Mouse (Mus musculus): ENCODE data around the gene Vps26a. TPM values are rescaled to one million over a fixed set of nuclear protein-coding genes. Genes with fewer than 3 reads are reported as not detected.

The Vps26a gene
- 77.6 and 79.0 TPM in 2 replicates for polyA plus RNA-seq (2015; fragmentation: Nextera tagmentation; extraction: Ambion mirVana)

DNA sequence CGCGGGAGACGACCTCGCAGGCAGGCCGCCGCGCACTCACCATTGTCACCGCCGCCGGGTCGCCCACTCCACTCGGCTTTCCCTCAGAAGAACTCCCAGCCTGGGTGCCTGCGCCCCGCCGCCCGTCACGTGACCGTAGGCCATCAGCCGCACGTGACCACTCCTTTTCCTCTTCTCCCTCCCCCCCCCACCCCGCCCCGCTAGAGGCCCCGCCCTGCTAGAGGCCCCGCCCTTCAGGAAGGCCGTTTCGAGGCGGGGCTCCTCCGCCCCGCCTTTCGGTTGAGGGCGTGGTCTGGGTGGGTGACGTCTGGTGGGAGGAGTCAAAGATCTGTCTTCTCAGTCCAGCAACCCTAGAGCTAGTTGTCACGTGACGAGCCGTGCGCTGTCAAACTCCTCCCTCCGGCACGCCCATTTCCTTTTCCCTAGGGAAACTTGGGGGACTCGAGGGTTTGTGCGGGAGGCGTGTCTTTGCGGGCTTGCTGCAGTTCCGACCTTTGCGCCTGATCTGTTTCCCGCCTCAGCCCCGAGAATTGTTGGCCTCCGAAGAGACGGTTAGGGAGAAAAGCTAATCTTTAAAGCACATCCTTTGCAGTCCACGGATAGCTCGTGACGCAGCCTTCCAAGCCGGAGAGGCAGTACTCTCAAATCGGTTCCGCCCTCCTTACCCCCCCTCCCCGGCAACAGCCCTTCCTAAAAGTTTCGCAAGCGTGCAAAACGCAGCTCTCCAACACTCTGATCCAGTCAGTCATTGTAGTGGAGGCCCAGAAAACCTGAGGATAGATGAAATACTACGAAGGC lies at the start of gene Vps26a:
Gene Vps26a (minus strand): TSS at position 188 of the 798 bp plus-strand sequence.
- H3K9ac ChIP-seq = peak within 1 kb of the TSS; percentile 65
- ATAC-seq (ENCODE audit: borderline replicate concordance, extremely low read depth, low FRiP score, low TSS enrichment) = peak; percentile 91
- H3K4me2 ChIP-seq = peak within 1 kb of the TSS; percentile 67
- H3K27ac ChIP-seq = peak within 1 kb of the TSS; percentile 93
- under 1% methylated on average over 58 of the region's 59 CpGs for WGBS
- H3K36me3 ChIP-seq = no peaks in the 10 kb centered on the region
- no peaks in the 10 kb centered on the region for H3K27me3 ChIP-seq
- peak within 1 kb of the TSS; percentile 73 for H3K4me3 ChIP-seq
- peaks cover 16% of the 10 kb centered on the region; the same call in 1 of the 2 replicates for H3K4me1 ChIP-seq
- no peaks in the 10 kb centered on the region for H3K9me3 ChIP-seq

DNA sequence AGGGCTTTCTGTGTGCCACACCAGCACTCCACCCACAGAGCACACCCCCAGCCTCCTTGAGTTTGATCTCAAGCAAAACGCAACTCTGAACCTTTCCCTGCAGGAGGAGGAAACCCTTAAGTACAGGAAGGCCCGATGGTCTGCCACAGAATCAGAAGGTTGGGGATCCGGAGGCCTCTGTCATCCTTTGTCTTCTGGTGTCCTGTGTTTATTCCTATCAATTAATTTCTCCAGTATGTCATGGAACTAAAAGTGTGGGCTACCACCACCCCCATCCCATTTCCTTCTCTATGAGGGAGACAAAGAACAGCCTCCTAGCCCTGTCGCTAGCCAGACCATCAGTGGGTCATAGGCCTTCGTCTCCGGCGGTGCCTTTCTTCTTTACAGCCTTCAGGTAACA lies 47.9 kb upstream of the Vps26a start:
- H3K36me3 ChIP-seq = no peaks in the 10 kb centered on the region
- H3K4me2 ChIP-seq = no peak overlapping the region
- H3K27me3 ChIP-seq = no peaks in the 10 kb centered on the region
- no peaks in the 10 kb centered on the region for H3K4me1 ChIP-seq
- 68% methylated on average over 7 of the region's 7 CpGs for WGBS
- H3K9ac ChIP-seq = no peak overlapping the region
- peak; percentile 67; the same call in 1 of the 2 replicates for ATAC-seq (ENCODE audit: borderline replicate concordance, extremely low read depth, low FRiP score, low TSS enrichment)
- no peak overlapping the region for H3K4me3 ChIP-seq
- no peaks in the 10 kb centered on the region for H3K9me3 ChIP-seq
- peak overlapping the region; percentile 53; the same call in 1 of the 2 replicates for H3K27ac ChIP-seq

GRCm38 (mm10) chr10:62532832-62533231 lies 46.2 kb upstream of the Vps26a start:
- Histone ChIP-seq H3K27ac (no peak overlapping the region), H3K27me3 (no peaks in the 10 kb centered on the region), H3K4me1 (no peaks in the 10 kb centered on the region), H3K4me2 (no peak overlapping the region), H3K4me3 (no peak overlapping the region), H3K9ac (no peak overlapping the region), H3K9me3 (no peaks in the 10 kb centered on the region), H3K36me3 (no peaks in the 10 kb centered on the region)
- 27% methylated on average over 2 of the region's 2 CpGs for WGBS
- no peak for ATAC-seq (ENCODE audit: borderline replicate concordance, extremely low read depth, low FRiP score, low TSS enrichment)

- no peaks in the 10 kb centered on the region for H3K9me3 ChIP-seq
- no peaks in the 10 kb centered on the region for H3K36me3 ChIP-seq
- no peak for ATAC-seq (ENCODE audit: borderline replicate concordance, extremely low read depth, low FRiP score, low TSS enrichment)
- H3K9ac ChIP-seq = no peak overlapping the region
- H3K4me2 ChIP-seq = no peak overlapping the region
- no peak overlapping the region for H3K4me3 ChIP-seq
- 53% methylated on average over 9 of the region's 9 CpGs for WGBS
- no peaks in the 10 kb centered on the region for H3K4me1 ChIP-seq
- no peaks in the 10 kb centered on the region for H3K27me3 ChIP-seq
- peak overlapping the region; percentile 58 for H3K27ac ChIP-seq
Measured at GRCm38 (mm10) chr10:62530183-62530582, 43.6 kb upstream of the Vps26a start.

- Histone ChIP-seq H3K4me2 (peak within 1 kb of the TSS; percentile 6; the same call in 1 of the 2 replicates), H3K27me3 (no peaks in the 10 kb centered on the region), H3K36me3 (no peaks in the 10 kb centered on the region), H3K4me3 (peak within 1 kb of the TSS; percentile 5; the same call in 1 of the 2 replicates), H3K27ac (no peak within 1 kb of the TSS), H3K9me3 (no peaks in the 10 kb centered on the region), H3K4me1 (no peaks in the 10 kb centered on the region), H3K9ac (no peak within 1 kb of the TSS)
- WGBS = 81% methylated on average over 14 of the region's 14 CpGs
- ATAC-seq (ENCODE audit: borderline replicate concordance, extremely low read depth, low FRiP score, low TSS enrichment) = no peak
Measured at GRCm38 (mm10) chr10:62527351-62527750, 40.7 kb upstream of the Vps26a start, which contains the start of gene Srgn. Srgn (minus strand) TSS chr10:62527451.

GRCm38 (mm10) chr10:62522346-62522950 lies 35.8 kb upstream of the Vps26a start:
- Histone ChIP-seq H3K9ac (no peak overlapping the region), H3K27me3 (no peaks in the 10 kb centered on the region), H3K9me3 (no peaks in the 10 kb centered on the region), H3K27ac (no peak overlapping the region), H3K4me2 (no peak overlapping the region), H3K36me3 (no peaks in the 10 kb centered on the region), H3K4me3 (no peak overlapping the region), H3K4me1 (no peaks in the 10 kb centered on the region)
- no peak for ATAC-seq (ENCODE audit: borderline replicate concordance, extremely low read depth, low FRiP score, low TSS enrichment)
- WGBS = 60% methylated on average over 7 of the region's 7 CpGs

DNA sequence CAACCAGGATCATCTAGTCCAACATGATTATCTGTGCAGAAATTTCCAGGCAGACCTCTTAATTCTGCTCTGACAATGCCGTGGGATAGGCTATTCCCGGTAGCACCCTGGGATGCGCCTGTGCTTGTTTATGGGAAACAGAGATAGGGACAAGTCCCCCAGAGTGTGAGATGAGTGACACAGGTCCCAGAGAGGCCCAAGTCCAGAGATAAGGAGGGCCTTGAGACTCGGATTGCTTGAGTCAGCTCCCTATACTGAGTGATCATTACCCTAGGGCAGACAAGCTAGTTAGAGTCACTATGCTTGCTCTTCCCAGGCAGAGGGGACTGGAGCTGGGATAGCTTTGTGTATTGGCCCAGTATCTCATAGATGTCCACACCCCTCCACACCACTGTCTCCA lies 35.2 kb upstream of the Vps26a start:
- no peak for ATAC-seq (ENCODE audit: borderline replicate concordance, extremely low read depth, low FRiP score, low TSS enrichment)
- Histone ChIP-seq H3K4me3 (no peak overlapping the region), H3K36me3 (no peaks in the 10 kb centered on the region), H3K27me3 (no peaks in the 10 kb centered on the region), H3K27ac (no peak overlapping the region), H3K9ac (no peak overlapping the region), H3K9me3 (no peaks in the 10 kb centered on the region), H3K4me1 (no peaks in the 10 kb centered on the region), H3K4me2 (no peak overlapping the region)
- WGBS = 30% methylated on average over 4 of the region's 4 CpGs

- Histone ChIP-seq H3K4me2 (no peak overlapping the region), H3K4me1 (no peaks in the 10 kb centered on the region), H3K27me3 (no peaks in the 10 kb centered on the region), H3K9ac (no peak overlapping the region), H3K4me3 (no peak overlapping the region), H3K27ac (no peak overlapping the region), H3K9me3 (no peaks in the 10 kb centered on the region), H3K36me3 (no peaks in the 10 kb centered on the region)
- ATAC-seq (ENCODE audit: borderline replicate concordance, extremely low read depth, low FRiP score, low TSS enrichment) = no peak
- WGBS = 65% methylated on average over 2 of the region's 2 CpGs
Measured at GRCm38 (mm10) chr10:62520911-62521310, 34.3 kb upstream of the Vps26a start.

DNA sequence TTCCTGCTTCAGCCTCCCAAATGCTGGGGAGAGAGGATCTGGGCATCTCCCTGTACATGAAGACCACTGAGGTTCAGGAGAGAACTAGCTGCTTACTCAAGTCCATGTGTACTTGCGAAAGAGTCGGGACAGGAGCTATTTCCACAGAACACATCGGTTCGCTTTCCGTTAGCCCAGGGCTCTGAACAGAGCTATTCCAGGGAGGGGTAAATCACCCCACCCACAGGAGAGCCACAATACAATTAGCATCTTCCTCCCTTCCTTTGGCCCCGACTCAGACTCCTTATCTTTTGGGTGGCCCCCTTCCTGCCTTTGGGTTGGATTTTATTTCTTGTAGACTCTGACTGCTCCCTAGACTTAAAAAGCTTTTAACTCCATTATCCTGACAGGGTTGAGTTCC lies 30.9 kb upstream of the Vps26a start:
- 83% methylated on average over 6 of the region's 6 CpGs for WGBS
- no peak overlapping the region for H3K9ac ChIP-seq
- no peaks in the 10 kb centered on the region for H3K9me3 ChIP-seq
- no peak overlapping the region for H3K4me2 ChIP-seq
- no peak for ATAC-seq (ENCODE audit: borderline replicate concordance, extremely low read depth, low FRiP score, low TSS enrichment)
- H3K4me3 ChIP-seq = no peak overlapping the region
- no peak overlapping the region for H3K27ac ChIP-seq
- H3K27me3 ChIP-seq = no peaks in the 10 kb centered on the region
- H3K4me1 ChIP-seq = no peaks in the 10 kb centered on the region
- no peaks in the 10 kb centered on the region for H3K36me3 ChIP-seq

- 88% methylated on average over 4 of the region's 4 CpGs for WGBS
- Histone ChIP-seq H3K36me3 (no peaks in the 10 kb centered on the region), H3K9me3 (no peaks in the 10 kb centered on the region), H3K27ac (no peak overlapping the region), H3K4me2 (no peak overlapping the region), H3K27me3 (peaks cover 8% of the 10 kb centered on the region; the same call in 1 of the 2 replicates), H3K9ac (no peak overlapping the region), H3K4me3 (no peak overlapping the region), H3K4me1 (peaks cover 7% of the 10 kb centered on the region; the same call in 1 of the 2 replicates)
- no peak for ATAC-seq (ENCODE audit: borderline replicate concordance, extremely low read depth, low FRiP score, low TSS enrichment)
Measured at GRCm38 (mm10) chr10:62512855-62513254, 26.2 kb upstream of the Vps26a start.

- no peaks in the 10 kb centered on the region for H3K9me3 ChIP-seq
- H3K27ac ChIP-seq = no peak overlapping the region
- H3K4me2 ChIP-seq = no peak overlapping the region
- no peak overlapping the region for H3K9ac ChIP-seq
- peaks cover 8% of the 10 kb centered on the region; the same call in 1 of the 2 replicates for H3K27me3 ChIP-seq
- H3K4me3 ChIP-seq = no peak overlapping the region
- 73% methylated on average over 6 of the region's 6 CpGs for WGBS
- H3K36me3 ChIP-seq = no peaks in the 10 kb centered on the region
- H3K4me1 ChIP-seq = peaks cover 12% of the 10 kb centered on the region; the same call in 1 of the 2 replicates
- ATAC-seq (ENCODE audit: borderline replicate concordance, extremely low read depth, low FRiP score, low TSS enrichment) = no peak
Measured at GRCm38 (mm10) chr10:62511528-62511927, 24.9 kb upstream of the Vps26a start.

Measured in lung, embryonic 15.5 days (tissue).